18 mouse cellular contexts compared by ENCODE assay signal in genomic region chr9:111019022-111019421, GRCm38 (mm10). TPM values are rescaled to one million over a fixed set of nuclear protein-coding genes. Genes with fewer than 3 reads are reported as not detected.
DNase-seq lines count a peak whose midpoint lies in the region; ATAC-seq and TF ChIP-seq lines count a peak whose summit lies in the region.
"Had no signal": no experiment of that assay in that cellular context is flagged by ENCODE, and none has a peak within 500 bp of the region (broad histone marks: within the 10 kb centered on the region; RNA-seq: fewer than 3 reads in every experiment).

Gene Ltf (plus strand): TSS chr9:111019271.

- no peak within 1 kb of the TSS for H3K4me2 ChIP-seq in liver, embryonic 13.5 days
- H3K4me2 ChIP-seq in stomach, embryonic 16.5 days (ENCODE audit: low read depth, low read length), result no peak within 1 kb of the TSS
- H3K4me2 ChIP-seq: embryonic facial prominence, embryonic 13.5 days; forebrain, embryonic 15.5 days; limb, embryonic 12.5 days had no signal

- H3K27ac ChIP-seq in liver, embryonic 13.5 days, result no peak within 1 kb of the TSS
- H3K27ac ChIP-seq in stomach, embryonic 16.5 days (ENCODE audit: low read length), result no peak within 1 kb of the TSS
- H3K27ac ChIP-seq: embryonic facial prominence, embryonic 13.5 days; forebrain, embryonic 15.5 days; limb, embryonic 12.5 days had no signal

- TF ChIP-seq CTCF in lung, adult 2 months (IDR thresholded peaks at IDR 0.05; ENCODE audit: insufficient read depth, low read length), result no peak

- H3K9me3 ChIP-seq in liver, embryonic 13.5 days (replicated peaks), result no peaks in the 10 kb centered on the region
- no peaks in the 10 kb centered on the region for H3K9me3 ChIP-seq in stomach, embryonic 16.5 days (replicated peaks; ENCODE audit: control insufficient read depth, low read length)
- H3K9me3 ChIP-seq: embryonic facial prominence, embryonic 13.5 days; forebrain, embryonic 15.5 days; limb, embryonic 12.5 days had no signal

- peaks cover 8% of the 10 kb centered on the region; the same call in 1 of the 2 replicates for H3K4me1 ChIP-seq in lung, adult 2 months (ENCODE audit: control insufficient read depth, insufficient read depth, low read length)
- peaks cover 7% of the 10 kb centered on the region; the same call in 1 of the 2 replicates for H3K4me1 ChIP-seq in liver, embryonic 13.5 days (replicated peaks)
- no peaks in the 10 kb centered on the region for H3K4me1 ChIP-seq in stomach, embryonic 16.5 days (ENCODE audit: control insufficient read depth, insufficient read depth, low read length)
- H3K4me1 ChIP-seq: embryonic facial prominence, embryonic 13.5 days; forebrain, embryonic 15.5 days had no signal

- 49% methylated on average over 5 of the region's 5 CpGs for WGBS in lung, adult 2 months
- WGBS in liver, embryonic 13.5 days (ENCODE audit: insufficient replicate concordance), result 15% methylated on average over 5 of the region's 5 CpGs
- WGBS in stomach, embryonic 16.5 days, result 64% methylated on average over 5 of the region's 5 CpGs

- TF ChIP-seq POLR2A in lung, adult 2 months (IDR thresholded peaks at IDR 0.05; ENCODE audit: borderline replicate concordance, extremely low read depth, low read depth, low read length), result no peak

- no peak within 1 kb of the TSS for H3K4me3 ChIP-seq in lung, adult 2 months (replicated peaks; ENCODE audit: extremely low read depth, low read depth, low read length)
- H3K4me3 ChIP-seq in liver, embryonic 13.5 days (replicated peaks), result no peak within 1 kb of the TSS
- H3K4me3 ChIP-seq in stomach, embryonic 16.5 days (replicated peaks; ENCODE audit: low read length), result no peak within 1 kb of the TSS
- H3K4me3 ChIP-seq: embryonic facial prominence, embryonic 13.5 days; forebrain, embryonic 15.5 days; limb, embryonic 12.5 days had no signal

- H3K27me3 ChIP-seq in liver, embryonic 13.5 days, result no peaks in the 10 kb centered on the region
- no peaks in the 10 kb centered on the region for H3K27me3 ChIP-seq in stomach, embryonic 16.5 days (ENCODE audit: control insufficient read depth, insufficient read depth, low read length)
- H3K27me3 ChIP-seq: embryonic facial prominence, embryonic 13.5 days; forebrain, embryonic 15.5 days; limb, embryonic 12.5 days had no signal

- no peaks in the 10 kb centered on the region for H3K36me3 ChIP-seq in liver, embryonic 13.5 days
- no peaks in the 10 kb centered on the region for H3K36me3 ChIP-seq in stomach, embryonic 16.5 days (ENCODE audit: control insufficient read depth, insufficient read depth, low read length)
- H3K36me3 ChIP-seq: embryonic facial prominence, embryonic 13.5 days; forebrain, embryonic 15.5 days; limb, embryonic 12.5 days had no signal

- H3K9ac ChIP-seq in liver, embryonic 13.5 days, result no peak within 1 kb of the TSS
- H3K9ac ChIP-seq in stomach, embryonic 16.5 days (ENCODE audit: low read length), result no peak within 1 kb of the TSS; the same call in 1 of the 2 replicates
- H3K9ac ChIP-seq: embryonic facial prominence, embryonic 13.5 days; forebrain, embryonic 15.5 days; limb, embryonic 12.5 days had no signal

- no peak for DNase-seq in lung, adult 2 months
- no peak for DNase-seq in lung, postnatal 36 days
- DNase-seq in gonadal fat pad, adult 2 months (ENCODE audit: low read depth), result no peak
- no peak for DNase-seq in liver, embryonic 13.5 days
- no peak for DNase-seq in testis, postnatal 14 days (ENCODE audit: low spot score)
- DNase-seq in cerebellum, postnatal 36 days, result no peak
- DNase-seq: cerebellum, postnatal 10 days; heart, postnatal 10 days; kidney, postnatal 25 days; layer of hippocampus, postnatal 36 days; thymus, postnatal 14 days had no signal

- ATAC-seq in liver, embryonic 13.5 days (ENCODE audit: low read depth), result peak; percentile 61
- peak; percentile 53; the same call in 1 of the 2 replicates for ATAC-seq in stomach, embryonic 16.5 days (ENCODE audit: insufficient read depth, low FRiP score)
- ATAC-seq in monocyte, adult 5-6 weeks (replicated peaks; ENCODE audit: insufficient number of reproducible peaks, low FRiP score, low TSS enrichment, poor library complexity, severe bottlenecking), result no peak
- ATAC-seq: activated CD4-positive, CD25-positive, alpha-beta regulatory T cell, adult 4 months; CD4-positive, CD25-positive, alpha-beta regulatory T cell, adult 4 months; forebrain, embryonic 15.5 days had no signal

RNA-seq across cellular contexts. Expression of gene Ltf, which starts in this region (rescaled TPM):
- polyA plus RNA-seq in lung, adult 2 months (2012; rRNA removed), result 8.1 and 20.3 TPM in 2 replicates
- polyA plus RNA-seq in gonadal fat pad, adult 2 months (2012; rRNA removed), result 13.8 and 92.0 TPM in 2 replicates
- 17.7 and 18.7 TPM in 2 replicates for polyA plus RNA-seq in liver, embryonic 13.5 days (2015; fragmentation: Nextera tagmentation; extraction: Ambion mirVana)
- 39.5 and 58.3 TPM in 2 replicates for polyA plus RNA-seq in stomach, embryonic 16.5 days (2015; fragmentation: Nextera tagmentation; extraction: Ambion mirVana)
- total RNA-seq in monocyte, adult 5-6 weeks (2017), result 0.39 to 1.6 TPM in 2 of 3 replicates, not detected in the other
- polyA plus RNA-seq: activated CD4-positive, CD25-positive, alpha-beta regulatory T cell, adult 4 months had no signal
